Mouse (Mus musculus): ENCODE data around the gene Olfr1208.

Olfr1208 gene

DNA sequence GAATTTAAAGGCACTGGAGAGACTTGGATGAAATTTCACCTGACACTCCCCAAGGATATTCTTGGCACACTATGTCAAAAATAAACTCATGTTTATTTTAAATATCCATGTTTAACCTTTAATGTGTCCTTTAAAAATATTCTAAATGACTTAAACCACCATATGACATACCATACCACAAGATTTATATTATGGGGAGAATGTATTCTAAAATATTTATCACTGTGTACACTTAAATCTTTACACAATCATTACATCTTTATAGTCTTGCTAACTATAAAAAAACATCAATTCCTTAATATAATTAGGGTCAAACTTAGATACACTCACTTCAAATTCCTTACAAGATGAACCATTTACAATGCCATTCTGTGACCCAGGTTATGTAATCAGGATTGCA is at the start of gene Olfr1208:
Gene Olfr1208, minus strand, starts transcription at position 101 of the 400 bp plus-strand sequence.
- DNase-seq = no peak

DNA sequence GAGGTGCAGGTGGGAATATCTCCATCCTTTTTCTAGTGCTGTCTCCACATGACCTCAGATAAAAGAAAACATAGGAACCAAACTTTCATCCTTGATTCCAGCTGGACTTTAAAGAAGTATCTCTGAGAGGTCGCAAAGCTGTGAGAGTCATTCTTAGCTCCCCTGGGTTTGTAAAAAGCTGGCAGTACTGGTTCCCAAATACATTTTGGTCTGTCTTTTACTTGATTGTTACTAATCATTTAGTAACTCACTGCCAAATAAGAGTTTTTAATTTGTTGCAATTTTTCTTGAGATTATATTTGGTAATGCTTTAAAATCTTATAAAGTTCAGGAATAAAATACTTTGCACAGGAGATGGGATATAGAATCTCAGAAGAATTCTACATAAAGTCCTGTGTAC is 35.9 kb upstream of the Olfr1208 start, which contains the start of gene Olfr1211:
Gene Olfr1211, minus strand, starts transcription at position 101 of the 400 bp plus-strand sequence.
- no peak for DNase-seq

DNA sequence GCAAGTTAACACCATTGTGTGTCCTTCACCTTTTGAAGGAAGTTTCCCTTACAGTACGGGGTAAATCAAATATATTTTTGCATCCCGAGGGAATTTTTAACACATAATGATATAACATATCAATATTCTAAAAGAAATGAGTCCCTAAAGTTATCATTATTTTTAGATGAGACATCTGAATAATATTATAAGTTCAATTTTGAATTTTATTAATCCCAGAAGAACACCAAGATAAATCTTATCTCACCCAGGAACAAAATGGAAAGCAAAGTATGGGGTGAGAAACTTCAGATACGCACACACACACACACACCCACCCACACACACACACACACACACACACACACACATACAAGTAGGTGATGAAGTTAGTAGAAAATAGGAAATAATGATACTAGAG is 12.9 kb upstream of the Olfr1208 start, which contains the start of gene Olfr1209:
Gene Olfr1209, minus strand, starts transcription at position 101 of the 400 bp plus-strand sequence.
- DNase-seq = no peak

DNA sequence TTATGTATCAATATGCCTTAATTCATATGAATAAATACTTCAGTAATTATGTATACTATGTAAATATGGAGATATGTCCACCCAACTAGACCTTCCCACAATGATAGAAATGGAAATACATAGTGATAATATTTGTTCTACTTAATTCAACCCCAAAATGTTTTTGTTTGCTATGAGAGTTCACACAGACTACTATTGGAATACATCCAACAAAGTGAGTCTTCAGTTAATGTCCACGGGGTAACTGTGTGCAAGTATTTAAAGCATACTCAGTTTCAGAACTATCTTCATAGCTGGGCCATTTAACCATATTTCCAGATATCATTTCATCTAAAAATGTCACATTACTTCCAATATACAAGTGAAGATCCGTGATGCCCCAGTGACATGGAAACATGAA is 39.2 kb downstream of the Olfr1208 start, which contains the start of gene Olfr1206:
Gene Olfr1206, plus strand, starts transcription at position 301 of the 400 bp plus-strand sequence.
- no peak for DNase-seq

DNA sequence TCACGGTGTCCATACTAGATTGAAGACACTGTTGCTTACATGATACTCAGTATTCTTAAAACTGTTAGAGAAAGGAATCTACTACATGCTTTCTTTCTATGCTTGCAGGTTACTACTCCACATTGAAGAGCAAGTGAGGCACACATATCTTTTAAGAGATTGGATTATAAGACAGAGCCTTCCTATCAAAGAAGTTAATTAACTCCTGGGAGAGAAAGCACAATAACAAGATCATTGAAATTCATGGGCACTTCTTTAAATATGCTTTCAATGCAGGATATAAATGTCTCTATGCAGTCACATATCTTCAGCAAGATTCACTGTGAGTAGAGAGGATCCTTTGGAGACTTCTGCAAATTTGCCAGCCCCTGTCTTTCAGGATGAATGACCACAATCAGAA is 53.1 kb downstream of the Olfr1208 start, which contains the start of gene Olfr1204:
Gene Olfr1204, plus strand, starts transcription at position 301 of the 400 bp plus-strand sequence.
- no peak for DNase-seq

Measured in cerebellum, postnatal 10 days (tissue).